Mouse (Mus musculus) midbrain, embryonic 13.5 days (tissue): ENCODE results near the gene Thap3. TPM values are rescaled to one million over a fixed set of nuclear protein-coding genes. Genes with fewer than 3 reads are reported as not detected.

Experiments
- ATAC-seq: fragments of 200-750 bp; cut with Nextera tagmentation; 2 replicates; pipeline ENCODE4 v1.8.0; 2017; ENCODE audit warnings: mild to moderate bottlenecking, moderate TSS enrichment, moderate library complexity
- H3K27ac ChIP-seq: fragments of 300-500 bp; sonication (generic); 2 replicates; pipeline ENCODE4 v1.5.1; 2015; ENCODE audit warnings: inconsistent platforms, mild to moderate bottlenecking, moderate library complexity
- H3K27me3 ChIP-seq: fragments of 300-500 bp; sonication (generic); 2 replicates; pipeline ENCODE4 v1.6.1; 2015; ENCODE audit warnings: mild to moderate bottlenecking, inconsistent platforms
- H3K36me3 ChIP-seq: fragments of 300-500 bp; sonication (generic); 2 replicates; pipeline ENCODE4 v1.6.1; 2015; ENCODE audit warnings: mild to moderate bottlenecking, inconsistent platforms
- H3K4me1 ChIP-seq: fragments of 300-500 bp; sonication (generic); replicated peaks from 2 replicates; pipeline ENCODE4 v1.6.1; 2015; ENCODE audit warnings: inconsistent platforms
- H3K4me2 ChIP-seq: fragments of 300-500 bp; sonication (generic); replicated peaks from 2 replicates; pipeline ENCODE4 v1.6.1; 2015; ENCODE audit warnings: moderate library complexity, mild to moderate bottlenecking, inconsistent platforms
- H3K4me3 ChIP-seq: fragments of 300-500 bp; sonication (generic); replicated peaks from 2 replicates; pipeline ENCODE4 v1.5.1; 2015; ENCODE audit warnings: mild to moderate bottlenecking, inconsistent platforms
- H3K9ac ChIP-seq: fragments of 300-500 bp; sonication (generic); replicated peaks from 2 replicates; pipeline ENCODE4 v1.6.1; 2015; ENCODE audit warnings: mild to moderate bottlenecking, inconsistent platforms
- H3K9me3 ChIP-seq: fragments of 300-500 bp; sonication (generic); 2 replicates; pipeline ENCODE4 v1.6.1; 2016; ENCODE audit warnings: mild to moderate bottlenecking, inconsistent platforms
- WGBS: fragments of 180-500 bp; shearing (Covaris S2); methylation state at CpG from one replicate; pipeline ENCODE4 v1.1.7; 2015; 5-methylcytosine and 5-hydroxymethylcytosine counted together
- polyA plus RNA-seq: library from polyadenylated mRNA; unstranded; fragments of >200 nt; fragmentation: Nextera tagmentation; extraction: Ambion mirVana; gene quantifications from 2 replicates; pipeline ENCODE4 v1.2.1, GENCODE M21; 2015

The Thap3 gene
- polyA plus RNA-seq, 1 experiment from 2014 or later: 38.0 TPM

GRCm38 (mm10) chr4:152021568-152022097, 32.8 kb upstream of the Thap3 start:
- 72% methylated on average over 12 of the region's 12 CpGs for WGBS
- ATAC-seq: no peak
- Histone ChIP-seq H3K27ac (no peak overlapping the region), H3K9ac (no peak overlapping the region), H3K9me3 (no peaks in the 10 kb centered on the region), H3K27me3 (no peaks in the 10 kb centered on the region), H3K36me3 (peaks cover 73% of the 10 kb centered on the region), H3K4me1 (peaks cover 30% of the 10 kb centered on the region), H3K4me2 (no peak overlapping the region), H3K4me3 (no peak overlapping the region)

GRCm38 (mm10) chr4:152020024-152020423, 31.2 kb upstream of the Thap3 start:
- Histone ChIP-seq H3K27me3 (no peaks in the 10 kb centered on the region), H3K36me3 (peaks cover 76% of the 10 kb centered on the region), H3K4me3 (no peak overlapping the region), H3K27ac (no peak overlapping the region), H3K9ac (no peak overlapping the region), H3K4me2 (no peak overlapping the region), H3K4me1 (peaks cover 14% of the 10 kb centered on the region), H3K9me3 (no peaks in the 10 kb centered on the region)
- ATAC-seq: no peak
- WGBS: 95% methylated on average over 21 of the region's 21 CpGs

GRCm38 (mm10) chr4:152019073-152019472, 30.3 kb upstream of the Thap3 start:
- Histone ChIP-seq H3K9me3 (no peaks in the 10 kb centered on the region), H3K4me3 (no peak overlapping the region), H3K36me3 (peaks cover 71% of the 10 kb centered on the region), H3K4me1 (peaks cover 5% of the 10 kb centered on the region; the same call in 1 of the 2 replicates), H3K9ac (no peak overlapping the region), H3K4me2 (no peak overlapping the region), H3K27ac (no peak overlapping the region), H3K27me3 (no peaks in the 10 kb centered on the region)
- ATAC-seq: no peak
- WGBS: 89% methylated on average over 6 of the region's 6 CpGs

- Histone ChIP-seq H3K27ac (no peak overlapping the region), H3K9ac (no peak overlapping the region), H3K4me2 (no peak overlapping the region), H3K27me3 (peaks cover 24% of the 10 kb centered on the region), H3K4me3 (no peak overlapping the region), H3K9me3 (no peaks in the 10 kb centered on the region), H3K36me3 (peaks cover 12% of the 10 kb centered on the region), H3K4me1 (peaks cover 34% of the 10 kb centered on the region)
- 85% methylated on average over 12 of the region's 12 CpGs for WGBS
- ATAC-seq: no peak
Observed at GRCm38 (mm10) chr4:152013036-152013813, 24.4 kb upstream of the Thap3 start.

- Histone ChIP-seq H3K9me3 (no peaks in the 10 kb centered on the region), H3K9ac (no peak overlapping the region), H3K4me2 (no peak overlapping the region), H3K27me3 (peaks cover 36% of the 10 kb centered on the region), H3K27ac (no peak overlapping the region), H3K4me1 (peaks cover 44% of the 10 kb centered on the region), H3K4me3 (no peak overlapping the region), H3K36me3 (peaks cover 6% of the 10 kb centered on the region; the same call in 1 of the 2 replicates)
- no peak for ATAC-seq
- WGBS: 91% methylated on average over 16 of the region's 16 CpGs
Observed at GRCm38 (mm10) chr4:152012109-152012508, 23.3 kb upstream of the Thap3 start.

- Histone ChIP-seq H3K4me1 (peaks cover 44% of the 10 kb centered on the region), H3K9ac (no peak overlapping the region), H3K27me3 (peaks cover 44% of the 10 kb centered on the region), H3K4me2 (peak overlapping the region; percentile 100), H3K4me3 (peak overlapping the region; percentile 62; the same call in 1 of the 2 replicates), H3K36me3 (peaks cover 6% of the 10 kb centered on the region; the same call in 1 of the 2 replicates), H3K9me3 (no peaks in the 10 kb centered on the region), H3K27ac (no peak overlapping the region)
- 69% methylated on average over 8 of the region's 8 CpGs for WGBS
- no peak for ATAC-seq
Observed at GRCm38 (mm10) chr4:152011171-152011760, 22.5 kb upstream of the Thap3 start.

- Histone ChIP-seq H3K9ac (peak overlapping the region; percentile 68; the same call in 1 of the 2 replicates), H3K4me3 (peak overlapping the region; percentile 62), H3K36me3 (peaks cover 5% of the 10 kb centered on the region; the same call in 1 of the 2 replicates), H3K9me3 (no peaks in the 10 kb centered on the region), H3K27ac (no peak overlapping the region), H3K4me1 (peaks cover 44% of the 10 kb centered on the region), H3K4me2 (peak overlapping the region; percentile 100), H3K27me3 (peaks cover 45% of the 10 kb centered on the region)
- 5% methylated on average over 13 of the region's 13 CpGs for WGBS
- ATAC-seq: no peak
Observed at GRCm38 (mm10) chr4:152010707-152011134, 21.9 kb upstream of the Thap3 start.

- WGBS: 2% methylated on average over 10 of the region's 10 CpGs
- peak overlapping the region; percentile 62 for H3K4me3 ChIP-seq
- H3K27me3 ChIP-seq: peaks cover 49% of the 10 kb centered on the region
Observed at GRCm38 (mm10) chr4:152010091-152010706, 21.4 kb upstream of the Thap3 start.

GRCm38 (mm10) chr4:152009076-152010051, 20.6 kb upstream of the Thap3 start:
- peak; percentile 82 for ATAC-seq
- H3K4me2 ChIP-seq: peak overlapping the region; percentile 100
- peaks cover 44% of the 10 kb centered on the region for H3K4me1 ChIP-seq
- no peaks in the 10 kb centered on the region for H3K9me3 ChIP-seq
- peaks cover 49% of the 10 kb centered on the region for H3K27me3 ChIP-seq
- peak overlapping the region; percentile 54 for H3K27ac ChIP-seq
- peaks cover 2% of the 10 kb centered on the region; the same call in 1 of the 2 replicates for H3K36me3 ChIP-seq
- WGBS: under 1% methylated on average over 115 of the region's 115 CpGs
- peak overlapping the region; percentile 68 for H3K9ac ChIP-seq
- H3K4me3 ChIP-seq: peak overlapping the region; percentile 62

More at GRCm38 (mm10) chr4:152010091-152010706, 21.4 kb upstream of the Thap3 start:
- Histone ChIP-seq H3K4me1 (peaks cover 44% of the 10 kb centered on the region), H3K36me3 (peaks cover 3% of the 10 kb centered on the region; the same call in 1 of the 2 replicates), H3K9ac (peak overlapping the region; percentile 68), H3K4me2 (peak overlapping the region; percentile 100), H3K27ac (no peak overlapping the region), H3K9me3 (no peaks in the 10 kb centered on the region)
- 0 out of 2 replicates have a peak, but pooled peaks have one; percentile 4 for ATAC-seq

GRCm38 (mm10) chr4:152008622-152009075, 19.9 kb upstream of the Thap3 start, which contains the start of gene Klhl21:
Gene Klhl21 (plus strand): TSS chr4:152008803.
- Histone ChIP-seq H3K9me3 (no peaks in the 10 kb centered on the region), H3K4me1 (peaks cover 44% of the 10 kb centered on the region), H3K9ac (peak within 1 kb of the TSS; percentile 68), H3K4me2 (peak within 1 kb of the TSS; percentile 100), H3K27me3 (peaks cover 49% of the 10 kb centered on the region), H3K4me3 (peak within 1 kb of the TSS; percentile 62), H3K27ac (peak within 1 kb of the TSS; percentile 54), H3K36me3 (no peaks in the 10 kb centered on the region; the same call in 1 of the 2 replicates)
- under 1% methylated on average over 45 of the region's 45 CpGs for WGBS
- ATAC-seq: peak; percentile 83

GRCm38 (mm10) chr4:152008148-152008500, 19.3 kb upstream of the Thap3 start:
- no peaks in the 10 kb centered on the region for H3K9me3 ChIP-seq
- peaks cover 44% of the 10 kb centered on the region for H3K4me1 ChIP-seq
- H3K27me3 ChIP-seq: peaks cover 49% of the 10 kb centered on the region
- ATAC-seq: 0 out of 2 replicates have a peak, but pooled peaks have one; percentile 24
- H3K4me2 ChIP-seq: peak overlapping the region; percentile 100
- WGBS: under 1% methylated on average over 14 of the region's 14 CpGs
- H3K4me3 ChIP-seq: peak overlapping the region; percentile 62
- no peak overlapping the region for H3K27ac ChIP-seq
- H3K9ac ChIP-seq: peak overlapping the region; percentile 68
- H3K36me3 ChIP-seq: no peaks in the 10 kb centered on the region
